Mouse (Mus musculus) limb, embryonic 13.5 days (tissue): Measurements from ENCODE around the gene Nhsl2. TPM values are rescaled to one million over a fixed set of nuclear protein-coding genes. Genes with fewer than 3 reads are reported as not detected.

Experiments
- ATAC-seq: fragments of 200-750 bp; cut with Nextera tagmentation; 2 replicates; pipeline ENCODE4 v1.8.0; 2017; ENCODE audit warnings: low read depth, moderate number of reproducible peaks, moderate TSS enrichment; ENCODE audit not compliant: low FRiP score
- H3K27ac ChIP-seq: fragments of 300-500 bp; sonication (generic); 2 replicates; pipeline ENCODE4 v1.5.1; 2015; ENCODE audit warnings: inconsistent platforms, mild to moderate bottlenecking, moderate library complexity
- H3K27me3 ChIP-seq: fragments of 300-500 bp; sonication (generic); 2 replicates; pipeline ENCODE4 v1.6.1; 2015; ENCODE audit warnings: mild to moderate bottlenecking, inconsistent platforms
- H3K36me3 ChIP-seq: fragments of 300-500 bp; sonication (generic); 2 replicates; pipeline ENCODE4 v1.6.1; 2015; ENCODE audit warnings: inconsistent platforms, mild to moderate bottlenecking, moderate library complexity
- H3K4me1 ChIP-seq: fragments of 300-500 bp; sonication (generic); 2 replicates; pipeline ENCODE4 v1.6.1; 2015; ENCODE audit warnings: inconsistent platforms
- H3K4me2 ChIP-seq: fragments of 300-500 bp; sonication (generic); replicated peaks from 2 replicates; pipeline ENCODE4 v1.6.1; 2015; ENCODE audit warnings: inconsistent platforms, mild to moderate bottlenecking, moderate library complexity
- H3K4me3 ChIP-seq: fragments of 300-500 bp; sonication (generic); 2 replicates; pipeline ENCODE4 v1.5.1; 2015; ENCODE audit warnings: moderate library complexity, mild to moderate bottlenecking, inconsistent platforms
- H3K9ac ChIP-seq: fragments of 300-500 bp; sonication (generic); 2 replicates; pipeline ENCODE4 v1.6.1; 2015; ENCODE audit warnings: mild to moderate bottlenecking, inconsistent platforms
- H3K9me3 ChIP-seq: fragments of 300-500 bp; sonication (generic); 2 replicates; pipeline ENCODE4 v1.6.1; 2016; ENCODE audit warnings: inconsistent platforms
- WGBS: fragments of 180-500 bp; shearing (Covaris S2); methylation state at CpG from one replicate; pipeline ENCODE4 v1.1.7; 2015; 5-methylcytosine and 5-hydroxymethylcytosine counted together
- polyA plus RNA-seq: library from polyadenylated mRNA; unstranded; fragments of >200 nt; fragmentation: Nextera tagmentation; extraction: Ambion mirVana; gene quantifications from 2 replicates; pipeline ENCODE4 v1.2.1, GENCODE M21; 2015

The Nhsl2 gene
- polyA plus RNA-seq, 1 experiment from 2014 or later, result 17.4 TPM

- Histone ChIP-seq H3K27ac (no peak overlapping the region), H3K4me1 (peaks cover under 1% of the 10 kb centered on the region), H3K9me3 (no peaks in the 10 kb centered on the region), H3K9ac (no peak overlapping the region), H3K36me3 (no peaks in the 10 kb centered on the region), H3K4me2 (no peak overlapping the region), H3K27me3 (peaks cover 26% of the 10 kb centered on the region; the same call in 1 of the 2 replicates), H3K4me3 (no peak overlapping the region)
- 82% methylated on average over 8 of the region's 8 CpGs for WGBS
- no peak for ATAC-seq
Observed at GRCm38 (mm10) chrX:102032431-102032830, 183.2 kb downstream of the Nhsl2 start.

- H3K9me3 ChIP-seq, result no peaks in the 10 kb centered on the region
- peaks cover 5% of the 10 kb centered on the region for H3K4me1 ChIP-seq
- WGBS, result 100% methylated on average over 1 of the region's 2 CpGs
- no peak for ATAC-seq
- no peak overlapping the region for H3K4me3 ChIP-seq
- no peak overlapping the region for H3K4me2 ChIP-seq
- no peak overlapping the region for H3K9ac ChIP-seq
- H3K27ac ChIP-seq, result no peak overlapping the region
- H3K27me3 ChIP-seq, result peaks cover 33% of the 10 kb centered on the region; the same call in 1 of the 2 replicates
- H3K36me3 ChIP-seq, result no peaks in the 10 kb centered on the region
Observed at GRCm38 (mm10) chrX:102033566-102033965, 184.4 kb downstream of the Nhsl2 start.

GRCm38 (mm10) chrX:102035671-102036070 lies 186.5 kb downstream of the Nhsl2 start:
- no peak overlapping the region for H3K4me3 ChIP-seq
- H3K27ac ChIP-seq, result no peak overlapping the region
- WGBS, result 73% methylated on average over 3 of the region's 3 CpGs
- no peaks in the 10 kb centered on the region for H3K36me3 ChIP-seq
- H3K4me2 ChIP-seq, result no peak overlapping the region
- H3K27me3 ChIP-seq, result peaks cover 22% of the 10 kb centered on the region; the same call in 1 of the 2 replicates
- H3K9me3 ChIP-seq, result no peaks in the 10 kb centered on the region
- no peak for ATAC-seq
- peaks cover 5% of the 10 kb centered on the region for H3K4me1 ChIP-seq
- no peak overlapping the region for H3K9ac ChIP-seq

GRCm38 (mm10) chrX:102036866-102037361 lies 187.7 kb downstream of the Nhsl2 start:
- ATAC-seq, result no peak
- Histone ChIP-seq H3K9ac (no peak overlapping the region), H3K4me2 (no peak overlapping the region), H3K4me1 (peaks cover 5% of the 10 kb centered on the region), H3K9me3 (no peaks in the 10 kb centered on the region), H3K27me3 (peaks cover 18% of the 10 kb centered on the region; the same call in 1 of the 2 replicates), H3K36me3 (no peaks in the 10 kb centered on the region), H3K27ac (no peak overlapping the region), H3K4me3 (no peak overlapping the region)
- 87% methylated on average over 3 of the region's 3 CpGs for WGBS

GRCm38 (mm10) chrX:102037506-102037905 lies 188.3 kb downstream of the Nhsl2 start:
- Histone ChIP-seq H3K27ac (no peak overlapping the region), H3K27me3 (peaks cover 22% of the 10 kb centered on the region; the same call in 1 of the 2 replicates), H3K9ac (no peak overlapping the region), H3K4me2 (no peak overlapping the region), H3K36me3 (no peaks in the 10 kb centered on the region), H3K4me1 (peaks cover 5% of the 10 kb centered on the region), H3K9me3 (no peaks in the 10 kb centered on the region), H3K4me3 (no peak overlapping the region)
- 70% methylated on average over 2 of the region's 2 CpGs for WGBS
- no peak for ATAC-seq

GRCm38 (mm10) chrX:102041562-102041961 lies 192.4 kb downstream of the Nhsl2 start:
- no peak overlapping the region for H3K4me2 ChIP-seq
- H3K9me3 ChIP-seq, result no peaks in the 10 kb centered on the region
- no peaks in the 10 kb centered on the region for H3K36me3 ChIP-seq
- H3K4me1 ChIP-seq, result peaks cover 5% of the 10 kb centered on the region
- no peak for ATAC-seq
- H3K27me3 ChIP-seq, result peaks cover 21% of the 10 kb centered on the region
- H3K9ac ChIP-seq, result no peak overlapping the region
- no peak overlapping the region for H3K27ac ChIP-seq
- WGBS, result 63% methylated on average over 7 of the region's 7 CpGs
- no peak overlapping the region for H3K4me3 ChIP-seq

GRCm38 (mm10) chrX:102042386-102042785 lies 193.2 kb downstream of the Nhsl2 start:
- Histone ChIP-seq H3K4me1 (peaks cover 5% of the 10 kb centered on the region), H3K36me3 (no peaks in the 10 kb centered on the region), H3K4me2 (no peak overlapping the region), H3K9me3 (no peaks in the 10 kb centered on the region), H3K4me3 (no peak overlapping the region), H3K27ac (no peak overlapping the region), H3K27me3 (peaks cover 18% of the 10 kb centered on the region), H3K9ac (no peak overlapping the region)
- ATAC-seq, result no peak
- 87% methylated on average over 4 of the region's 4 CpGs for WGBS

GRCm38 (mm10) chrX:102050552-102050951 lies 201.4 kb downstream of the Nhsl2 start:
- 81% methylated on average over 6 of the region's 6 CpGs for WGBS
- no peak overlapping the region for H3K4me3 ChIP-seq
- no peak overlapping the region for H3K4me2 ChIP-seq
- H3K4me1 ChIP-seq, result no peaks in the 10 kb centered on the region
- peaks cover 18% of the 10 kb centered on the region; the same call in 1 of the 2 replicates for H3K27me3 ChIP-seq
- no peak overlapping the region for H3K27ac ChIP-seq
- H3K9me3 ChIP-seq, result no peaks in the 10 kb centered on the region
- no peak for ATAC-seq
- no peaks in the 10 kb centered on the region for H3K36me3 ChIP-seq
- H3K9ac ChIP-seq, result no peak overlapping the region

GRCm38 (mm10) chrX:102051225-102051624 lies 202.0 kb downstream of the Nhsl2 start:
- Histone ChIP-seq H3K4me3 (no peak overlapping the region), H3K9me3 (no peaks in the 10 kb centered on the region), H3K4me1 (no peaks in the 10 kb centered on the region), H3K36me3 (no peaks in the 10 kb centered on the region), H3K27me3 (peaks cover 18% of the 10 kb centered on the region; the same call in 1 of the 2 replicates), H3K27ac (no peak overlapping the region), H3K9ac (no peak overlapping the region), H3K4me2 (no peak overlapping the region)
- 71% methylated on average over 4 of the region's 4 CpGs for WGBS
- no peak for ATAC-seq

GRCm38 (mm10) chrX:102053371-102053770 lies 204.2 kb downstream of the Nhsl2 start:
- no peak overlapping the region for H3K4me2 ChIP-seq
- H3K9ac ChIP-seq, result no peak overlapping the region
- no peaks in the 10 kb centered on the region for H3K4me1 ChIP-seq
- H3K27ac ChIP-seq, result no peak overlapping the region
- no peaks in the 10 kb centered on the region for H3K36me3 ChIP-seq
- no peaks in the 10 kb centered on the region for H3K9me3 ChIP-seq
- no peak overlapping the region for H3K4me3 ChIP-seq
- no peak for ATAC-seq
- 86% methylated on average over 2 of the region's 2 CpGs for WGBS
- peaks cover 15% of the 10 kb centered on the region; the same call in 1 of the 2 replicates for H3K27me3 ChIP-seq

GRCm38 (mm10) chrX:102054009-102054408 lies 204.8 kb downstream of the Nhsl2 start:
- no peak overlapping the region for H3K27ac ChIP-seq
- H3K9me3 ChIP-seq, result no peaks in the 10 kb centered on the region
- peaks cover 11% of the 10 kb centered on the region; the same call in 1 of the 2 replicates for H3K27me3 ChIP-seq
- no peaks in the 10 kb centered on the region for H3K36me3 ChIP-seq
- no peaks in the 10 kb centered on the region for H3K4me1 ChIP-seq
- H3K9ac ChIP-seq, result no peak overlapping the region
- H3K4me3 ChIP-seq, result no peak overlapping the region
- H3K4me2 ChIP-seq, result no peak overlapping the region
- 89% methylated on average over 4 of the region's 4 CpGs for WGBS
- no peak for ATAC-seq

- Histone ChIP-seq H3K9me3 (no peaks in the 10 kb centered on the region), H3K27me3 (peaks cover 19% of the 10 kb centered on the region; the same call in 1 of the 2 replicates), H3K9ac (no peak overlapping the region), H3K4me2 (no peak overlapping the region), H3K27ac (no peak overlapping the region), H3K36me3 (no peaks in the 10 kb centered on the region), H3K4me1 (peaks cover 12% of the 10 kb centered on the region), H3K4me3 (no peak overlapping the region)
- no peak for ATAC-seq
- 67% methylated on average over 9 of the region's 9 CpGs for WGBS
Observed at GRCm38 (mm10) chrX:102059437-102059836, 210.3 kb downstream of the Nhsl2 start.

- Histone ChIP-seq H3K27ac (no peak overlapping the region), H3K4me3 (no peak overlapping the region), H3K4me1 (peaks cover 14% of the 10 kb centered on the region), H3K36me3 (no peaks in the 10 kb centered on the region), H3K27me3 (peaks cover 21% of the 10 kb centered on the region; the same call in 1 of the 2 replicates), H3K4me2 (no peak overlapping the region), H3K9me3 (no peaks in the 10 kb centered on the region), H3K9ac (no peak overlapping the region)
- WGBS, result 55% methylated on average over 5 of the region's 5 CpGs
- ATAC-seq, result no peak
Observed at GRCm38 (mm10) chrX:102060243-102060642, 211.1 kb downstream of the Nhsl2 start.
